Mouse (Mus musculus) cerebellum, adult 2 months (tissue): ENCODE data around the gene Smlr1. TPM values are rescaled to one million over a fixed set of nuclear protein-coding genes. Genes with fewer than 3 reads are reported as not detected.

ENCODE experiments used
- DNase-seq, 2 experiments: peaks; one replicate each; pipeline ENCODE4 v3.0.0; 2021
- H3K27ac ChIP-seq: fragments of 200-500 bp; 2 replicates; pipeline ENCODE4 v1.5.1; 2012; ENCODE audit warnings: low read length, control low read depth, inconsistent platforms; ENCODE audit not compliant: insufficient read depth
- H3K27me3 ChIP-seq: fragments of 200-500 bp; 2 replicates; pipeline ENCODE4 v1.6.1; 2012; ENCODE audit warnings: inconsistent platforms, mild to moderate bottlenecking, low read length, moderate library complexity; ENCODE audit not compliant: control insufficient read depth, insufficient read depth
- H3K4me1 ChIP-seq: fragments of 200-500 bp; 2 replicates; pipeline ENCODE4 v1.6.1; 2011; ENCODE audit warnings: low read length; ENCODE audit not compliant: control insufficient read depth, insufficient read depth
- H3K4me3 ChIP-seq: fragments of 200-500 bp; replicated peaks from 2 replicates; pipeline ENCODE3; 2011; ENCODE audit warnings: mild to moderate bottlenecking, low read depth, low read length, control low read depth; ENCODE audit not compliant: insufficient read depth
- CTCF ChIP-seq: fragments of 200-500 bp; IDR thresholded peaks from 2 replicates; pipeline ENCODE4 v1.5.1; 2011; ENCODE audit warnings: low read depth, mild to moderate bottlenecking, control low read depth, low read length, moderate library complexity, borderline replicate concordance; ENCODE audit not compliant: insufficient read depth
- POLR2A ChIP-seq: fragments of 200-500 bp; IDR thresholded peaks from 2 replicates; pipeline ENCODE4 v1.6.1; 2011; ENCODE audit warnings: low read length, control low read depth, borderline replicate concordance; ENCODE audit not compliant: insufficient read depth
- WGBS: fragments of 180-500 bp; shearing (Covaris S2); methylation state at CpG from one replicate; pipeline ENCODE4 v1.1.7; 2018; 5-methylcytosine and 5-hydroxymethylcytosine counted together
- polyA plus RNA-seq: library from polyadenylated mRNA; depleted of rRNA; stranded (reverse); fragments of >200 nt; gene quantifications from 2 replicates; pipeline ENCODE4 v1.2.3, GENCODE M21; 2012; rRNA removed

The Smlr1 gene
- 0.19 TPM in 1 of 2 replicates, not detected in the other for polyA plus RNA-seq

DNA sequence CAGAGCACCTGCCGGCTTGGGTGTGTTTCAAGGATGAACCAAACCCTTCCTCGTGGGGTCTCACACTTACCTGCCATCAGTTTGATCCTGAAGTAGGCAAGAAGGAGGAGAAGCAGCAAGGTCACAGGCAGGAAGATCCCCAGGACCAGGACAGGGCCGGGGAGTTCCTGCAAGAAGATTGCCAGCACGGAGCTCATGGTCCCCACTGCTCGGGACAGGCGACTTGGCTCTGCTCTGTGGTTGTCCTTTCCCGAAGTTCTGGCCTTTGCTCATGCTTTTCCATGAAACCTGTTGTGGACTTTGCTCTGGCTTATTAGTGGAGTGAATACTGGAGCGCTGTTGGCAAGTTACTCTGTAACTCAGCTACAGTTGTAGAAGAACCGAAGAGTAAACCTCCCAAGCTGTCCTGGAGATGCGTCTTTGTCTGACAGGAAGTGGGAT lies at the start of gene Smlr1:
Gene Smlr1, minus strand, starts transcription at position 377 of the 441 bp plus-strand sequence.
- TF ChIP-seq CTCF (no peak), POLR2A (no peak)
- Histone ChIP-seq H3K27ac (no peak within 1 kb of the TSS), H3K4me1 (no peaks in the 10 kb centered on the region), H3K4me3 (no peak within 1 kb of the TSS), H3K27me3 (no peaks in the 10 kb centered on the region)
- WGBS, result 95% methylated on average over 10 of the region's 10 CpGs
- DNase-seq, result no peak

DNA sequence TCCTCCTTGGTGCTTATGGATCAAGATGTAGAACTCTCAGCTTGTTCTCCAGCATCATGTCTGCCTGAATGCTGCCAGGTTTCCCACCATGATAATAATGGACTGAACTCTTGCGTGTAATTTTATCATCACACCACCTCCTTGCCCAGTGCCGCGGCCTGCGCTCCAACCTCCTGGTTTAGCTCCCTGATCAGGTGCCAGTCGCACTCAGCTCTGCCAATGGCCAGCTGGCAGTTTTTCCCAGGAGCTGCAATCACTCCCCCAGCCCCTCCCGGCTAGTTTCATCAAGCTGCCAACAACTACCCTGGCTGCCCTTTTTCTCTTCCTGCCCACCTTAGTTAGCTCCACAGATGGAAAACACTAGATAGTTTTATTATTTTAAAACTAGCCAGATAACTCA lies 48.8 kb upstream of the Smlr1 start:
- TF ChIP-seq CTCF, result no peak
- no peak for TF ChIP-seq POLR2A
- H3K27ac ChIP-seq, result no peak overlapping the region
- H3K4me1 ChIP-seq, result no peaks in the 10 kb centered on the region
- 9% methylated on average over 6 of the region's 6 CpGs for WGBS
- peak; percentile 13 to 29 for DNase-seq
- no peak overlapping the region for H3K4me3 ChIP-seq
- no peaks in the 10 kb centered on the region; the same call in 1 of the 2 replicates for H3K27me3 ChIP-seq

DNA sequence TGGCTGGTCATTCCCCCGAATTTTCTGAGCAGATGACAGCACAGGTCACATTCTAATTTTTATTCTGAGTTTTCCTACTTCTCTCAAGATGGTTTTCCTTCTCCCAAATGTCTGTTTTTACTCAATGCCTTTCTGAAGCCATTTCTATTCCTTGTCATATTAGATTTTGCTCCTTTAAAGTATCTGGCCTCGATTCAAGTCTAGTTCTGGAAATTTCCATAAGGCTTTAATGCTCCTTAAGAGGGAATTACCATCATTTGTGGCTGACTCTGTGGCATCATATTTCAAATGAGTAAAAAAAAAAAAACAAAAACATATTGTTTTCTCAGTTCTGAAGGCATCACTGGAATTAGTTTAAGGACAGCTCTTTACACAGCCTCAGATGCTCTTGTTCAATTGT lies 44.0 kb upstream of the Smlr1 start:
- no peaks in the 10 kb centered on the region; the same call in 1 of the 2 replicates for H3K27me3 ChIP-seq
- WGBS, result 52% methylated on average over 2 of the region's 2 CpGs
- no peak overlapping the region for H3K27ac ChIP-seq
- no peaks in the 10 kb centered on the region for H3K4me1 ChIP-seq
- TF ChIP-seq CTCF, result no peak
- no peak for TF ChIP-seq POLR2A
- DNase-seq, result no peak
- no peak overlapping the region for H3K4me3 ChIP-seq

DNA sequence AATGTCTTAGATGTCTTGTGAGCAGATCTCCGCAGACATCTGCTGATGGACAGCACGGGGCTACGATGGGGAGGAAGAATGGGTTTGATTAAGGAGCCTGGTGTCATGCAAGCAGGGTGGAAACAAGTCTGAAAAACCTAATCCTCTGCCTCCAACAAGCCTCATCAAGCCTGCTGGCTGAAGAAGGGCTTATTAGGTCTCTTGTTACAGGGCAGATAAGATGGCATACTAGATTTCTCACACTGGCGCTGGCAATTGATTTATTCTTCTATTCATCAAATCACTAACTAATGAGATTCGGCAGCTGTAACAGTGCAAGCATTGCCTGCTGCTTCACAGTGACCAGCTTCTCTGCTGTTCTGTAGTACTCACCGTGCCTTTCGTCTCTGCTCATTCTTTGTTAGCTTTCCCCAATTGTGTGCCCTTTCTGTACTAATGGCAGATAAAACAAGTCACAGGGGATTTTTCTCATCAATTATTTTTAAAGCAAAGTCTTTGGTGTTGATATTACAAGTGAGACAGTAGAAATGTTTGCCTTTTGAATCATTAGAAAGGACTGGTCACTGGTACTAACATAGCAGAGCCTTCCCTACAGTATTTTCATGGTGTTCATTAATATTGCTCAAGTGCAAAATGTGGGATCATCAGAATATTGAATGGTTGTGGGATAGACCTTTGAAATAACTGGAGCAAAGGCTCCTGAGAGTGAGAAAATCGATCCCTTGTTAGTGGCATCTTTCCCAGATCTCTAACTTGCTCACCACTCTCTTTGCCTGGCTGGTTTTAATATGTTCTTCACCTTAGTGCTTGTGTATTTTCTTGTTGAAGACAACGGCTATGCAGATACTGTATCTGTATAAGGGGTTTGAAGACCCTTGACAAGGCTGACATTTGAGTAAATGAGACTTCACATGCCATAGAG lies 35.5 kb upstream of the Smlr1 start:
- TF ChIP-seq CTCF, result no peak
- no peak for TF ChIP-seq POLR2A
- H3K27me3 ChIP-seq, result no peaks in the 10 kb centered on the region; the same call in 1 of the 2 replicates
- DNase-seq, result no peak
- H3K27ac ChIP-seq, result no peak overlapping the region
- no peak overlapping the region for H3K4me3 ChIP-seq
- H3K4me1 ChIP-seq, result no peaks in the 10 kb centered on the region
- 43% methylated on average over 9 of the region's 9 CpGs for WGBS

DNA sequence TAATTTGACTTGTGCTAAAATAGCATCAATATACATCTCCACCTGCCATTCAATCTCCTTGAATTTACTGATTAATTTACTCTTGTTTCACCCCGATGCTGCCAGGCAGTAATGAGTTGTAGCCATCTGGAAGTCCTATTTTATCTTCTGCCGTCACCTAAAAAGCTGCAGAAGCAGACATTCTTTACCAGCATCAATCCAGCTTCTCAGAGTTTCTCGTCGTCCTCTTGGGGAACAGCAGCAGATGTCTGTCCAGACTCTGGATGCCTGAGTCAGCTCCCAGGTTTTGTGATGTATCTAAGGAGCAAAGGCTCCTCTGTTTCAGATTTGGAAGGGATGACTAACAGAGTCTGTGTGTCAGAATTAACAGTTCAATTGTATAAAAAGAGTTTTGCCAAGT lies 16.9 kb upstream of the Smlr1 start:
- no peak for TF ChIP-seq CTCF
- TF ChIP-seq POLR2A, result no peak
- Histone ChIP-seq H3K4me1 (no peaks in the 10 kb centered on the region), H3K27ac (no peak overlapping the region), H3K4me3 (no peak overlapping the region), H3K27me3 (no peaks in the 10 kb centered on the region)
- DNase-seq, result peak in 1 of 2 experiments; percentile 4
- 33% methylated on average over 4 of the region's 4 CpGs for WGBS

DNA sequence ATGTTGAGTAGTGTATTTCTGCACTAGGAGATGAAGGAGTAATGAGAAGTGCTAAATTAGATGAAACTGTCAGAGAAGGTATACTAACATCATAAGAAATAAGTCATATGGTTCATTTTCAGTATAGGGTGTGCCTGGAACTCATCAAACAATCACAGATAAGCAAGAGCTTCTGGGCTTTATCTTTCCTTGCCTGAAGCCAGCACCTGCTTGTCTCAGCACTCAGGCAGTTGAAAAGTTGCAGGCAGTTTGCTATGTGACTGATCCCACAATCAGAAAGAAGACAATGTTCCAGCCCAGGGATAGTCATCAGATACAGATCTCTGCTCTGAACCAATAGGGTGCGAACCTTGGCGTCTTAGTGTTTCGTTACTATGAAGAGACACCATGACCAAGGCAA lies 5.0 kb upstream of the Smlr1 start:
- WGBS, result 95% methylated on average over 3 of the region's 3 CpGs
- Histone ChIP-seq H3K27ac (no peak overlapping the region), H3K27me3 (no peaks in the 10 kb centered on the region), H3K4me1 (no peaks in the 10 kb centered on the region), H3K4me3 (no peak overlapping the region)
- TF ChIP-seq CTCF (no peak), POLR2A (no peak)
- no peak for DNase-seq

DNA sequence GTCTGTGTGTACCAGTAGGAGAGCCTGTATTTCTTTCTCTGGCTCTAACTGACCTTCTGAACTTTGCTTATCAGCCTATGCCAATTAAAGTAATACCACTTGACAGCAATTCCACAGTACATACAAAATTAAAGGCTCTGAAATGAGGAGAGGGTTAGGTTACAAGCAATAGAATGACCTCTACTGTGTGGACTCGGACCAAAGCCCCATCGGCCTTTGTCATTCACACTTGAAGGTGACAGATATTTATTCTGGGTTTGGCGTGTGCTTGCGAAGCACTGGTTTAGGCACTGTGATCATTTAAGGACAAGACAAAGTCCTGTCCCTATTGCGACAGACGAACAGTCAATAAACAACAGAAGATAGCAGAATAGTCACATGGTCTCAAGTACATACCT lies 3.7 kb upstream of the Smlr1 start:
- Histone ChIP-seq H3K4me1 (no peaks in the 10 kb centered on the region), H3K27me3 (no peaks in the 10 kb centered on the region), H3K4me3 (no peak overlapping the region), H3K27ac (no peak overlapping the region)
- 93% methylated on average over 6 of the region's 6 CpGs for WGBS
- TF ChIP-seq POLR2A (no peak), CTCF (no peak)
- DNase-seq, result no peak
